Mouse (Mus musculus) heart, postnatal 14 days (tissue): ENCODE data around the gene Chuk. TPM values are rescaled to one million over a fixed set of nuclear protein-coding genes. Genes with fewer than 3 reads are reported as not detected.
A peak's percentile ranks its signal among the peaks of the same experiment; 100 is the strongest.
"Not testable (repeated sequence)": the region's sequence is repeated elsewhere in the genome, so short reads cannot be mapped to it uniquely, and the experiment has no call there.

Source experiments
- DNase-seq, 2 experiments: peaks; one replicate each; pipeline ENCODE4 v3.0.0; 2021 to 2022
- intact Hi-C: fragments of 180-260 bp; cut with DNase I; formaldehyde crosslinking; loops from one replicate; pipeline ENCODE4 v1.15.1; 2025
- long read RNA-seq, 2 experiments: library from polyadenylated mRNA; stranded (forward); transcript quantifications; one replicate each; pipeline ENCODE4 v2.0.0; 2021
- total RNA-seq, 2 experiments: library from RNA; stranded (reverse); gene quantifications; 2 replicates each; pipeline ENCODE4 v1.2.3; 2021

Gene Chuk
- 10 to 100 TPM; 30.2 to 34.0 TPM for total RNA-seq
- long read RNA-seq, experiment 1, transcript Chuk-201 (21 exons, 3,502 nt) = major isoform, 14 of 20 reads
- long read RNA-seq, experiment 1, partial matches to known transcripts = 2 of 20 reads
- long read RNA-seq, experiment 1, other reads (novel, unspliced or antisense) = 2 of 20 reads
- long read RNA-seq, experiment 2, transcript Chuk-201 (21 exons, 3,502 nt) = major isoform, 19 of 28 reads
- long read RNA-seq, experiment 2, partial matches to known transcripts = 4 of 28 reads
- long read RNA-seq, experiment 2, other reads (novel, unspliced or antisense) = 2 of 28 reads

- intact Hi-C loops = no loop called here
- DNase-seq = peak; percentile 96 to 99
Measured at GRCm38 (mm10) chr19:44106831-44107660, at the start of gene Chuk. TSS of gene Chuk (minus strand) at chr19:44107480.

- no peak for DNase-seq
- intact Hi-C loops = no loop called here
Measured at GRCm38 (mm10) chr19:44157005-44157404, 49.7 kb upstream of the Chuk start.

GRCm38 (mm10) chr19:44153781-44154180 lies 46.5 kb upstream of the Chuk start:
- no peak for DNase-seq
- intact Hi-C loops = no loop called here

DNA sequence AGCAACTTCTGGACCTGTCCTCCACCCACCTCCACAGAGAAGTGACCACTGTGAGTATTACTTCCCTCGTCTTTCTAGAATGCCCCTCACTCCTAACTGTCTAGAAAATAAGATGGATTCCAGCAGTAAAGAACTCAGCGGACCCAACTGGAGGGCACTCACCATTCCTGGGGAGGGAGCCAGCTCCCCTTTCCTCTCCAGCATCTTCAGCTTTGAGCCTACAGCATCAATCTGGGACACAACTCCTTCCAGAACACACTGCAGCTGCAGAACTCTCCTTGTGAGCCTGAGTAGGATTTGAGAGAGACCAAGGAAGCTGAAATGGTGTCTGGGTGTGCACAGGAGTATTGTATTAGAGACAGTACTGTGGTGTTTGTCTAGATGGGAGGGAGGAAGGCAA lies 41.7 kb upstream of the Chuk start:
- intact Hi-C loops = no loop called here
- DNase-seq = no peak

DNA sequence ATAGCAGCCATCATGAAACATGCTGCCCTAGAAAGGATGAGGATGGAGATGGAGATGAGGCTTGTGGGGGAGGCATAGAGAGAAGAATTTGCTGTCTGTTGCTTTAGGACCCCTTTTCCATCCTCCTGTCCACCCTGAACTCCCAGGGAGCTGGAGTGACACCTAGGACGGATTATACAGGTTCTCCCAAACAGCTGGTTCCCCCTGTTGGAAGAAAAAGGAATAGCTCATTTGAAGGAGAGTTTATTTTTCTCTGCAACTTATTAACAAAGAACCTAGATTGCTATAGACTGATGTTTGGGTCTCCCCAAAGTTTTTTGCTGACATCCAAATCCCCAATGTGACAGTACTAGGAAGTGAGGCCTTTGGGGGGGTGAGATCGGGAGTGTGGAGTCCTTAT lies 41.1 kb upstream of the Chuk start:
- DNase-seq = no peak
- intact Hi-C loops = no loop called here

DNA sequence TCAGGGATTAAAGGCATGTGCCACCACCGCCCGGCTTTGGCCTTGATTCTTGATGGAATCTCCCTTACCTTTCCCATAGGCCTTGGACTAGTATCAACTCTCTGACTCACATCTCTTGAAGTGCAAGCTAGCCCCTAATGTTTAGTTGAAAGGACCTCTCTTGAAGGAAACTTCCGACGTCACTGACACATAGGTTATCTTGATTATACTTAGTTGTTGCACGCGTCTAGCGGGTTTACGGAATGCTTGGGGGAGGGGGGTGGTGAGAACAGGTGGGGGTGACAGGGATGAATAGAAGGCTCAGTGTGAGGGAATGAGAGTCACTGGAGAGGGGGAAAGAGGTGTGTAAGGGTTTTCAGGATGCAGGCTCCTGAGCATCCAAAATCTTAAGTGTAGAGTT lies 39.7 kb upstream of the Chuk start:
- intact Hi-C loops = no loop called here
- no peak for DNase-seq

GRCm38 (mm10) chr19:44146568-44146879 lies 39.2 kb upstream of the Chuk start:
- intact Hi-C loops = no loop called here
- DNase-seq = no peak

GRCm38 (mm10) chr19:44145702-44146567 lies 38.7 kb upstream of the Chuk start, which contains the start of gene Bloc1s2:
TSS of gene Bloc1s2 (minus strand) at chr19:44146446.
- intact Hi-C loops = no loop called here
- peak; percentile 88 to 91 for DNase-seq

GRCm38 (mm10) chr19:44144366-44144765 lies 37.1 kb upstream of the Chuk start:
- no peak for DNase-seq
- intact Hi-C loops = no loop called here

- intact Hi-C loops = no loop called here
- no peak for DNase-seq
Measured at GRCm38 (mm10) chr19:44135960-44136485, 28.7 kb upstream of the Chuk start.

GRCm38 (mm10) chr19:44135072-44135959 lies 28.0 kb upstream of the Chuk start, which contains the start of gene Cwf19l1:
TSS of gene Cwf19l1 (minus strand) at chr19:44135876.
- intact Hi-C loops = no loop called here

GRCm38 (mm10) chr19:44132917-44133316 lies 25.6 kb upstream of the Chuk start:
- intact Hi-C loops = no loop called here
- DNase-seq = no peak

More at GRCm38 (mm10) chr19:44135072-44135959, 28.0 kb upstream of the Chuk start, which contains the start of gene Cwf19l1:
- peak; percentile 83 to 89 for DNase-seq

DNA sequence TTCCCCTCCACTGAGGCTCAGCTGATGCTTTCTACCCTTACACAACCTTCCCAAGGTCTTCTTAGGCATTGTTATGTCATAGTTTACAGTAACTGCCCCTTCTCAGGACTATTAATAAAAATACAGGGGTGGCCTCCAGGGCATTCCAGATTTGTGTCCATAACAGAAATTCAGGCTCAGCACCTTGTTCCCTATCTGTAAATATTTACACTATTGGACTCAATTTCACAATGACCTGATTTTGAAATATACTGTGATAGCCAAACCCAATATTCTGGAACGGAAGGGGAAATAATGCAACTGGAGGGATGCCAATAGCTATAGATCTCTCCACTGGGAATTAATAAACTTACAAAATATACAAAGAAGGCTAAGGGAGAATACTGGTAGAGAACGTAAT lies 21.3 kb upstream of the Chuk start:
- no peak for DNase-seq
- intact Hi-C loops = no loop called here

GRCm38 (mm10) chr19:44127729-44128497 lies 20.6 kb upstream of the Chuk start:
- intact Hi-C loops = no loop called here
- DNase-seq = no peak

DNA sequence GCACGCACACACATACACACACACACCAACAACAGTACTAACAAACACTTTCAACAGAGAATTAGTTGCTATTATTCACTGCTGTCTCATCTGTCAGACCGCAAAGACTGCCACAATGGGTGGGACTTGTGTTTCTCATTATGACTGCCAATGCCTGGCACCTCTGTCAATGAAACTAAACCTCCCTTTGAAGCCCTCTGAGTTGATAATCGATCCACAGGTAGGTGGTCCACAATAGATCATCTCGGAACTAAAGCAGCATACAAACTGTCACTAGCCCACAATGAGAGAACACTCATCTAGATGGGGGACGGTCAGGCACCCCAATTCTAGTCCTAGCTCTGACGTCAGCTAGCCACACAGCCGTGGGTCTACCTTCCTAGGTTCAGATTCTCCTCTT lies 13.9 kb upstream of the Chuk start:
- no peak for DNase-seq
- intact Hi-C loops = no loop called here

GRCm38 (mm10) chr19:44120686-44121085 lies 13.4 kb upstream of the Chuk start:
- intact Hi-C loops, DNase-seq: not testable (repeated sequence)

GRCm38 (mm10) chr19:44117793-44118192 lies 10.5 kb upstream of the Chuk start:
- intact Hi-C loops = loop anchor here (2.0 kb wide), 1 partner anchor 25 kb away; no protein-coding TSS in a partner anchor
- DNase-seq = no peak

- intact Hi-C loops = no loop called here
- DNase-seq = no peak
Measured at GRCm38 (mm10) chr19:44111706-44112105, 4.4 kb upstream of the Chuk start.

DNA sequence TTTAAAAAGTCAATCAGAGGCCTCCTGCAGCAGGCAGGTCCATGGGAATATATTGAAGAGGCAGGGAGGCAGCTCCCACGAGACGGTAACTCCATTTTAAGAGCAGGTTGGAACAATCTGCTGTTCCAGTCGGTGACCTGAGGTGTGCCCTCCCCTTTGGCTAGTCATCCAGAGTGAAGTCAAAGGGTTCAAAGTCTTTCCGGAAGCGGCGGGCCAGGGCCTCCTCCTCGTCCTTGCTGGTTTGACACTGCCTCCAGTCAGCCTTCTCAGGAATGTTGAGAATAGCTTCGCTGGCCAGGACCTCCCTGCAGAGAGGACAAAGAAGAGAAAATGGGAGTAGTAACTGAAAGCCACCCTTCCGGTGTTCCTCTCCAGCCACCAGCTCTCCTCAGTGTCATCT lies 3.1 kb upstream of the Chuk start:
- intact Hi-C loops = no loop called here
- no peak for DNase-seq
